Mouse (Mus musculus) midbrain, postnatal 0 days (tissue): ENCODE measurements around the gene Mfng. TPM values are rescaled to one million over a fixed set of nuclear protein-coding genes. Genes with fewer than 3 reads are reported as not detected.

ENCODE experiments used
- ATAC-seq: fragments of 200-750 bp; cut with Nextera tagmentation; 2 replicates; pipeline ENCODE4 v1.8.0; 2017; ENCODE audit warnings: moderate number of reproducible peaks, mild to moderate bottlenecking, moderate TSS enrichment, moderate library complexity; ENCODE audit not compliant: low FRiP score
- DNase-seq: peaks from one replicate; pipeline ENCODE4 v3.0.0-alpha.2; 2015; ENCODE audit warnings: low spot score
- H3K27ac ChIP-seq: fragments of 300-500 bp; sonication (generic); 2 replicates; pipeline ENCODE4 v1.5.1; 2014; ENCODE audit warnings: low read depth, mild to moderate bottlenecking, low read length, mixed read lengths
- H3K27me3 ChIP-seq: fragments of 300-500 bp; sonication (generic); 2 replicates; pipeline ENCODE4 v1.6.1; 2014; ENCODE audit warnings: low read length, control low read depth, mixed read lengths; ENCODE audit not compliant: insufficient read depth
- H3K36me3 ChIP-seq: fragments of 300-500 bp; sonication (generic); 2 replicates; pipeline ENCODE4 v1.6.1; 2014; ENCODE audit warnings: low read length, control low read depth, mixed read lengths; ENCODE audit not compliant: insufficient read depth
- H3K4me1 ChIP-seq: fragments of 300-500 bp; sonication (generic); 2 replicates; pipeline ENCODE4 v1.6.1; 2014; ENCODE audit warnings: mild to moderate bottlenecking, control low read depth, antibody characterized with exemption, low read length, mixed read lengths; ENCODE audit not compliant: insufficient read depth
- H3K4me2 ChIP-seq: fragments of 300-500 bp; sonication (generic); 2 replicates; pipeline ENCODE4 v1.6.1; 2014; ENCODE audit warnings: low read depth, mild to moderate bottlenecking, low read length, mixed read lengths; ENCODE audit not compliant: poor library complexity, severe bottlenecking
- H3K4me3 ChIP-seq: fragments of 300-500 bp; sonication (generic); 2 replicates; pipeline ENCODE4 v1.5.1; 2014; ENCODE audit warnings: low read depth, mild to moderate bottlenecking, low read length, moderate library complexity
- H3K9ac ChIP-seq: fragments of 300-500 bp; sonication (generic); replicated peaks from 2 replicates; pipeline ENCODE4 v1.6.1; 2014; ENCODE audit warnings: mild to moderate bottlenecking, low read length, moderate library complexity, mixed read lengths; ENCODE audit not compliant: poor library complexity, severe bottlenecking
- H3K9me3 ChIP-seq: fragments of 300-500 bp; sonication (generic); 2 replicates; pipeline ENCODE4 v1.6.1; 2016; ENCODE audit warnings: low read length, control low read depth
- CTCF ChIP-seq: IDR thresholded peaks from 2 replicates; pipeline ENCODE4 v1.5.1; 2016; ENCODE audit warnings: antibody characterized with exemption, mild to moderate bottlenecking
- WGBS: fragments of 180-500 bp; shearing (Covaris S2); extraction: QIAGEN DNeasy Blood & Tissue Kit; methylation state at CpG from one replicate; pipeline ENCODE4 v1.1.7; 2014; 5-methylcytosine and 5-hydroxymethylcytosine counted together
- polyA plus RNA-seq: library from polyadenylated mRNA; unstranded; fragments of >200 nt; fragmentation: Nextera tagmentation; extraction: Ambion mirVana; gene quantifications from 2 replicates; pipeline ENCODE4 v1.2.1, GENCODE M21; 2015
- total RNA-seq: library from RNA; depleted of rRNA; stranded (reverse); fragments of >200 nt; gene quantifications from 2 replicates; pipeline ENCODE4 v1.2.3, GENCODE M21; 2014

The Mfng gene
- total and polyA plus RNA-seq, 2 experiments from 2014 or later, result 4.6 to 8.1 TPM

GRCm38 (mm10) chr15:78715856-78716255 is 57.4 kb downstream of the Mfng start:
- 44% methylated on average over 5 of the region's 5 CpGs for WGBS
- no peaks in the 10 kb centered on the region for H3K9me3 ChIP-seq
- ATAC-seq, result no peak
- H3K27me3 ChIP-seq, result peaks cover 7% of the 10 kb centered on the region; the same call in 1 of the 2 replicates
- H3K36me3 ChIP-seq, result no peaks in the 10 kb centered on the region
- H3K4me1 ChIP-seq, result peaks cover 25% of the 10 kb centered on the region
- no peak overlapping the region for H3K9ac ChIP-seq
- peak overlapping the region; percentile 72; the same call in 1 of the 2 replicates for H3K4me3 ChIP-seq
- TF ChIP-seq CTCF, result 0 out of 2 replicates have a peak, but pooled peaks have one; percentile 5
- no peak for DNase-seq
- peak overlapping the region; percentile 86 for H3K4me2 ChIP-seq
- H3K27ac ChIP-seq, result no peak overlapping the region

GRCm38 (mm10) chr15:78713751-78714150 is 59.5 kb downstream of the Mfng start:
- Histone ChIP-seq H3K4me2 (no peak overlapping the region; the same call in 1 of the 2 replicates), H3K27ac (no peak overlapping the region), H3K4me3 (no peak overlapping the region), H3K36me3 (no peaks in the 10 kb centered on the region), H3K9me3 (no peaks in the 10 kb centered on the region), H3K27me3 (no peaks in the 10 kb centered on the region), H3K9ac (no peak overlapping the region), H3K4me1 (peaks cover 34% of the 10 kb centered on the region)
- DNase-seq (no peak), ATAC-seq (no peak)
- WGBS, result 69% methylated on average over 7 of the region's 7 CpGs
- TF ChIP-seq CTCF, result no peak

- 8% methylated on average over 44 of the region's 53 CpGs for WGBS
- no peaks in the 10 kb centered on the region for H3K9me3 ChIP-seq
- peak overlapping the region; percentile 74 for H3K4me2 ChIP-seq
- H3K4me3 ChIP-seq, result peak overlapping the region; percentile 39
- no peak for ATAC-seq
- no peaks in the 10 kb centered on the region for H3K27me3 ChIP-seq
- H3K9ac ChIP-seq, result peak overlapping the region; percentile 60
- no peaks in the 10 kb centered on the region for H3K36me3 ChIP-seq
- 0 out of 2 replicates have a peak, but pooled peaks have one; percentile 8 for TF ChIP-seq CTCF
- DNase-seq, result no peak
- peaks cover 36% of the 10 kb centered on the region for H3K4me1 ChIP-seq
- no peak overlapping the region for H3K27ac ChIP-seq
Observed at GRCm38 (mm10) chr15:78712335-78713258, 60.7 kb downstream of the Mfng start.

GRCm38 (mm10) chr15:78711935-78712334 is 61.3 kb downstream of the Mfng start:
- DNase-seq, result no peak

GRCm38 (mm10) chr15:78710634-78711033 is 62.6 kb downstream of the Mfng start:
- whole genome bisulfite sequencing, result 15% methylated on average over 6 of the region's 6 CpGs
- ATAC-seq (peak; percentile 44; the same call in 1 of the 2 replicates), DNase-seq (peak; percentile 61)
- H3K4me2 ChIP-seq, result peak overlapping the region; percentile 46
- H3K36me3 ChIP-seq, result no peaks in the 10 kb centered on the region
- peak overlapping the region; percentile 30 for H3K9ac ChIP-seq
- H3K4me3 ChIP-seq, result peak overlapping the region; percentile 17
- no peak for TF ChIP-seq CTCF
- peak overlapping the region; percentile 67 for H3K27ac ChIP-seq
- no peaks in the 10 kb centered on the region for H3K27me3 ChIP-seq
- peaks cover 30% of the 10 kb centered on the region for H3K4me1 ChIP-seq
- no peaks in the 10 kb centered on the region for H3K9me3 ChIP-seq

More at GRCm38 (mm10) chr15:78711935-78712334, 61.3 kb downstream of the Mfng start:
- H3K9ac ChIP-seq, result peak overlapping the region; percentile 13; the same call in 1 of the 2 replicates
- H3K4me3 ChIP-seq, result no peak overlapping the region
- WGBS, result 79% methylated on average over 7 of the region's 7 CpGs
- no peak overlapping the region for H3K27ac ChIP-seq
- TF ChIP-seq CTCF, result no peak
- H3K4me2 ChIP-seq, result peak overlapping the region; percentile 74
- H3K27me3 ChIP-seq, result no peaks in the 10 kb centered on the region
- peaks cover 36% of the 10 kb centered on the region for H3K4me1 ChIP-seq
- no peaks in the 10 kb centered on the region for H3K9me3 ChIP-seq
- H3K36me3 ChIP-seq, result no peaks in the 10 kb centered on the region
- ATAC-seq, result no peak

- Histone ChIP-seq H3K4me2 (peak overlapping the region; percentile 46), H3K9ac (0 out of 2 replicates have a peak overlapping the region, but pooled peaks have one; percentile 30), H3K4me1 (peaks cover 25% of the 10 kb centered on the region), H3K9me3 (no peaks in the 10 kb centered on the region), H3K4me3 (no peak overlapping the region), H3K27ac (peak overlapping the region; percentile 67), H3K27me3 (no peaks in the 10 kb centered on the region), H3K36me3 (no peaks in the 10 kb centered on the region)
- ATAC-seq (peak; percentile 67), DNase-seq (peak; percentile 81)
- TF ChIP-seq CTCF, result 0 out of 2 replicates have a peak, but pooled peaks have one; percentile 3
- 17% methylated on average over 7 of the region's 7 CpGs for WGBS
Observed at GRCm38 (mm10) chr15:78709767-78710166, 63.5 kb downstream of the Mfng start.
